Mouse (Mus musculus): Measurements from ENCODE around the gene Arhgap25. TPM values are rescaled to one million over a fixed set of nuclear protein-coding genes. Genes with fewer than 3 reads are reported as not detected.
"Not testable (repeated sequence)": the region's sequence is repeated elsewhere in the genome, so short reads cannot be mapped to it uniquely, and the experiment has no call there.

Arhgap25 gene
- total RNA-seq, 2 experiments from 2014 or later = 27.9 to 74.4 TPM

DNA sequence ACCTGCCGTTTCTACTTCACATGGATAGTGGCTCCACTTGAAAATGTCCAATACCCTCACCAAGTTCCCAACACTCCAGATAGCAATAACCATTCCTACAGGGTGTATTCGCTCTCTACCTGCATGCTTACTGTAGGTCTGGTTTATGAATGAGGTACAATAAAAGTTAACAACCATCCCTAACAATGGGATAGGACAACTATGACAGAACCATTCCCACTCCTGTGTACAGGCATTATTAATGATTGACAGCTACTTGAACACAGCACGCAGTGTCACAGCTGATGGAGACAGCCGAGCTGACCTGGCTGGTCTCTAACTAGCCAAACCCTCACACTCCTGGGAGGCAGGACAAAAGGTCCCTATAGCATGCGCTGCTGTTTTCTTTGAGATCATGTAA lies 4.6 kb upstream of the Arhgap25 start:
- ATAC-seq (ENCODE audit: poor library complexity, severe bottlenecking) = no peak

DNA sequence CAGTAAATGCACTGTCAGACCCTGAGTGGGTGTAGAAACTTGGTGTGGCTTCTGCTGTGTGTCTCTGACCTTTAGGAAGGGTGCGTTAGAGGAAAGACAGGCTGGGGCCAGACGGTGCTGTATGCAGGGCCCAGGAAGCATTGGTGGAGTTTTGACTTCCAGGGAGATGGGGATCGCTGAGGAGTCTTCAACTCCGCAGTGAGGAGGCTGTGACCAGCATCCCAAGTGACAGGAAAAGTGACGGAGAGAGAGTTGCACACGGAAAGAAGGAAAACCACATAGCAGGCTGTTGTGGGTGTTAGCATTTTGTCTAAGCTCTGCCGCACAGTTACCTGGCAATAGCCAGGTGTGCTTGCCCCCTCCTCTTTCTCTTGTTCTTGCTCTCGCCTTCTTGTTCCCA lies 3.2 kb upstream of the Arhgap25 start:
- ATAC-seq (ENCODE audit: poor library complexity, severe bottlenecking) = 0 out of 2 replicates have a peak, but pooled peaks have one; percentile 12

DNA sequence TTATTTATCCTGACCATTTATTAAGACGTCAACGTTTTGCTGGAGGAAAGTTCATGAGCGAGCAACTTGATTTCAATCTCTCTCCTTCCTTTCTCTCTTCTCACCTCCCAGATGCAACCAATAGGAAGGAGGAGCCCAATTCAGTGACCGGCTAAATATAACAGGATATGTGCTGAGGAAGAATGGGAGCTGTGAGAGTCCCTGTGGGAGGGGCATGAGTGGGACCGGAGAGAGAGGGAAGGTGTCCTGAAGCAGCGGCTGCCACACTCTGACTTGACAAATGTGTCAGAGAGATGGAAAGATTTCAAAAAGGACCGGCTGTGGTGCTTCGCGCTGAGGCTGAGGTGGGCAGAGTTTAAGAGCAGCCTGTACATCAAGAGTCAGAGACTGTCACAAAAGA lies 2.6 kb upstream of the Arhgap25 start:
- no peak for ATAC-seq (ENCODE audit: poor library complexity, severe bottlenecking)

DNA sequence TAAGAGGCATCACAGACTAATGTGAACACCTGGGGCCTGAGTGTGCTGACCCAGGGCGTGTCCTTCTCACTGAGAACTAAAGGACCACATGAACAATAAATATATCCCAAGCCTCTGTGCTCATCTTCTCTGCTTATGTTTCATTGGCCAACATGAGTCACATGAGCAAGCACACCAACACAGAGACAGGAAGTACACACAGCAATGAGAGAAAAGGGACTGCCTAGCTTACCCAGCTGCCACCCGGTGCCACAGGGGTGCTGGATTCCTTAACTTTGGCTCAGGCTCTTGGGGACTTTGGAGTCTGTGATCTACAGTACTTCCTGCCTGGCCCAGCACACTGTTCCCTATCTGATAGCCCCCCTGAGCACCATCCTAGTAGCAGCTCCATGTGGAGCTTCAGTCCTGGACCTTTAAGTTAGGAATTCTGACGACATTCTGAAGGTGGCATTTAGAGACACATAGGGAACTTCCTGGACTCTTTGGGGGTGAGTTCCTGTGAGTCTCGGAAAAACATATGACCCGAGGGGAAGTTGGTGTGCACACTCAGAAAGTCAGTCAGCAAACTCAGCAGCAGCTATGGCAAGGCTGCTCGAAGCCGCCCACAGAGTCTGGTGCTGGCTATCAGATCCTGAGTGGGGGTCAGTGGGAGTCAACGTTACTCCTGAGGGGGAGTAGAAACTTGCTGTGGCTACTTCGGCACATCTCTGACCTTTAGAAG lies 2.0 kb upstream of the Arhgap25 start:
- peak; percentile 56 for ATAC-seq (ENCODE audit: poor library complexity, severe bottlenecking)

DNA sequence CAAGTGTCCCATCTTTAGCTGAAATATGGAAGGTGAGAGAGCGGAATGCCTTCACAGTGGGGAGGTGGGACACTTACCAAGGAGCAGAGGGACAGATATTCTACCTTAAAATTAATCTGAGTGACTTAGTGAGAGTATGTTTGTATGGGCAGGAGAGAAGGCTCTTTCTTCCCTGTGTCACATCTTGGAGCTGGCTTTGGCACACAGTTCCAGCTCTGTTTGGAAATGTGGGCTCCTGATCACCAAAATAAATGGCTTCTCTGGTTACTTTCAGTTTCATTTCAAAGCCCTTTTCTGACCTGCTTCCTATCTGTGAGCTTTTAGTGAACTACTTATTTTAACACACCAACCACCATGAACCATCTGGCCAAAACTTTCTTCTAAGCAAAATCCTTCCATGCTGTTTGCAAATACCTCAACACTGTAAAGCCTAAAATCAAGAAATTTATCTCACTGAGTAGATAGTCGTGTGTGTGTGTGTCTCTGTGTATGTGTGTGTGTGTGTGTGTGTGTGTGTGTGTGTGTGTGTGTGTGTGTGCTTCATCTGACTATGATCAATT lies 1.5 kb downstream of the Arhgap25 start:
- no peak for ATAC-seq (ENCODE audit: poor library complexity, severe bottlenecking)

DNA sequence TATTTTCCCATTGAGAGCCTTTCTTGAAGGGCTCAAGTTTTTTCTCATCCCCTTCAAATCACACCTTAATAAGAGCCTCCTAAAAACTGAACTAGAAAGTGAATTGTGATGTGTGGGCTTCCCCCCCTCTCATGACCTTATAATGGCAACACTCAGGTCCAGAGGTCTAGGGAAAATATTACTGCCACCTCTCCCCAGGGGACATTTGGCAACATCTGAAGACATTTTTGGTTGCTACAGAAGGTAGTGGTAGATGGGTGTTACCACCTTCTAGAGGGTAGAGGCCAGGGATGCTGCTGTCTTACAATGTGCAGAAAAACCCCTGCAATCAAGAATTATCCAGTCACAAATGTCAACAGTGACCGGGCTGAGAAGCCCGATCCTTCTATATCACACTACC lies 2.7 kb downstream of the Arhgap25 start:
- no peak for ATAC-seq (ENCODE audit: poor library complexity, severe bottlenecking)

DNA sequence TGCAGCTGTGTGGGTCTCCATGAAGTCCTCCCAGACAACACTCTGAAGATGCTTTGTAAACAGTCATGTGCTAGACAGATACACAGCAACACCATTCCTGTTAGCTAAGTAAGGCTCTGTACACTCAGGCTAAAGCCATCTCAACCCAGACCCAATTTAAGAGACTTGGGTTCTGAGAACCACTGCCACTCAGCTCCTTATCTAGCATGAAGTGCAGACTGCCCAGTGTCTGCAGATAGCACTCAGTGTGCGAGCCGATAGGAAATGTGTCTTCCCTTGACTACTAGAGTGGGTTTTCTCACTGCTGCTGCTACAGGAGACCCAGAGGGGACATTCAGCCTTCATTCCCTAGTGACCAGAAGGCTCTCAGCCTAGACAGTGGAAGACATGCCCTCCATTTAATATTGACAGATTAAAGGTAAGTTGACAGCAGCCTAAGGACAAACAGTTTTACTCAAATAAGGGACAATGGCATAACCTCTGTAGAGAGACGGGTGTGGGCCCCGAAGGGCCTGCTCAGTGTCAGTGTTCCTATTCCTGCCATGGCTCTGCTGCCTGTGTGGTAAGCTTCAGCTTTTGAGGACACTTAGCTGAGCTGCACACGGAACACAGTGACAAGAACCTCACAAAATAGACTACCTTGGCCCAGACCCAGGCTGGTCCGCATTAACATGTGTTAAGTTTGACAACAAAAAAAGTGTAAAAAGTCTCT lies 5.1 kb downstream of the Arhgap25 start:
- no peak for ATAC-seq (ENCODE audit: poor library complexity, severe bottlenecking)

DNA sequence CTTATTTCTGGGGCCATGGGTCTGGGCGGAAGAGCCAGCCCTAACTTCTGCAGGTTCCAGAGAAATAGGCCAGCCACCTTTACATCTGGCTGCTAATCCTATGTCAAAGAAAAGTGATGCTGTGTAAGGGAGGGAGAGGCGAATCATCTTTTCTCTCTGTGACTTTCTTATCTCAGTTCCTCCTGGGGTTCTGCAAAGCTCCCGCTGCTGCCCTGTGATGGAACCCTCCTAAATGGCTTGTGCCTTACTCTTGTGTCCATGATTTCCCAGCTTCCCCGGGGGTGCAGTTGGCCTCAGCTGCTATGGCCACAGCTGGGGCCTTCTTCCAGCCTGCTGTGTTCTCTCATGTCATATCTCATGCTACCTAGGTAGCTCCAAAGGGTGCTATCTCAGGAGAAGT lies 5.7 kb downstream of the Arhgap25 start:
- ATAC-seq (ENCODE audit: poor library complexity, severe bottlenecking) = no peak

DNA sequence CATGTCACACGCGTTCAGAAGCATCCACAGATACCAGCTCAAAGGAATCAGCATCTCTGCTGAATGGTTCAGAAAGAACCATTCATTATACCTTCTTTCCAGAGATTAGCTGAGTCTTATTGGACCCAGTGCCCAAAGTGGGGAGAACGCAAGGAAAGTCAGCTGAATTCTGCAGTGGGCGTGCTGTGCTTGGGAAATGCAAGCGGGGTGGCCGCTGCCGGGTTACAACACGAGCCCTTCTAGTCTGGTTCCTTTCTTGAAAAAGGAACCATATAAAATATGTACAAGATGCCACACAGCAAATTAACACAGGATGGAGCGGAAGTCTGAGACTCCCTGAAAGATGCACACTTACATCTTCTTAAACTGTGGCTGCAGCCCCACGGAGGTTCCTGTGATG lies 7.9 kb downstream of the Arhgap25 start:
- ATAC-seq (ENCODE audit: poor library complexity, severe bottlenecking) = peak; percentile 61

DNA sequence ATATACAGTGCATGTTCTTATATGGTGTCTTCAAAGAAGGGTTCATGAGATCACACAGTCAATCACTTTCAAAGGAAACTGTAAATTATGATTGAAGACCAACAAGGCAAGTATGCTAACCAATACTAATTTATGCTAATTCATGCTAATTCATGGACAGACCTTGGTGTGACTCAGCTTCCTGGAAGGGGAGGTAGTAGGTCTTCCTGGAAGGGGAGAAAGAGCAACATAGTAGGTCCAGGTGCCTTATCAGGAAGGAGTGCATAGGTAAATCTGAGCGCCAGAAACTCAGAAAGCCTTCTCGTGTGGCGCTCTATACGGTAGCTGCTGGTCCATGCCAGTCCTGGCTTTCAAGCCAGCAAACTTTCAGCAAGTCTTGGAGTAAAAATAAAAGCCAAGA lies 8.8 kb downstream of the Arhgap25 start:
- no peak for ATAC-seq (ENCODE audit: poor library complexity, severe bottlenecking)

DNA sequence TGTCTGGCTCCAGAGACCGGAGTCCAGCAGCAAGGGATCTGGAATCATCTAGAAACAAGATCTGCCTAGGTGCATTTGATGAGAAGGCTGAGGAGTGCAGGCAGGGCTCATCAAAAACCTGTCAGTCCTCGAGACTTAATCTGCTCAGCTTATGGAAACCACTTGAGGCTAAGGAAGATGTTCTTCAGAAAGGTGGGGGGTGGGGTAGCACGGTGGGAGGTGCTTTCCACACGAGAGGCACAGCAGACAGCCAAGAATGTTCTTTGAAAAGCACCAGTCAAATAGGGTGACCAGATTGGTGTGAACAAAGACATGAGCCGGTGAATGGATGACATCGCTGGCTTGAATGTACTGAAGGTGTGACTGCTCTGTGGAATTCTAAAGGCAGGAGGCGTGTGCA lies 9.3 kb downstream of the Arhgap25 start:
- no peak for ATAC-seq (ENCODE audit: poor library complexity, severe bottlenecking)

DNA sequence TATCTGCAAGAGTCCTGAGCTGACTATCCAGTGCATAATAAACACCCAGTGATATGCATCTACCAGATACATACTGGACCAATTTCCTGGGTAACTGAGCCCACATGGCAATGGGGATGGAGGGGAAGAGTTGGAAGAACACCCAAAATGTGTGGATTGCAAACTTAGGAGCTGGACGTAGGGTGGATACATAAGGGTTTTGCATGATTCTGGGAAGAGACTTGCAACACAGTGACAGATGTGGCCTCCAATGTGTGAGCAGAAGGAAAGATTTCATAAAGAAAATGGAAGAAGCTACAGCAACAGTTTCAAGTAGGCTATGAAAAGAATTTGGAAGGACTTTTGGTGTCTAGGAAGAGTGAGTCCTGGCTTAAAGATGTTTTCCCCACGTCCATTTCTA lies 10.0 kb downstream of the Arhgap25 start:
- ATAC-seq (ENCODE audit: poor library complexity, severe bottlenecking) = no peak

DNA sequence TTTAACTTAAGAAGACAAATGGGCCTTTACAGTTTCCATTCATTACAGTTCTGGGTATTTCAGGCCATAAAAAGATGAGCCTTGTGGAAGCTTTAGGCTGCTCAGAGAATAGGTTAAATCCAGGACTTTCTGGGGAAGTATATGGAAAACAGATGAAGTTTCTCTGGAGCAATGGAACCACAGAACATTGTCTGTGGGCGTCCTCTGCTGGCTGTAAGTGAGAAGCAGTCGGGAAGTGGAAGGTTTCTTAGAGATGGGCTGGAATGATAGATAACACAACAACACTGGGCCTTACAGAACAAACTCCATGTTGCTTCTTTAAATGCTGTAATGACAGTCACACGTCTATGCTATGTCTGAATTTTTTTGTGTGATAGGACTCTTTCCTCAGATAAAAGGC lies 10.8 kb downstream of the Arhgap25 start:
- ATAC-seq (ENCODE audit: poor library complexity, severe bottlenecking) = no peak

DNA sequence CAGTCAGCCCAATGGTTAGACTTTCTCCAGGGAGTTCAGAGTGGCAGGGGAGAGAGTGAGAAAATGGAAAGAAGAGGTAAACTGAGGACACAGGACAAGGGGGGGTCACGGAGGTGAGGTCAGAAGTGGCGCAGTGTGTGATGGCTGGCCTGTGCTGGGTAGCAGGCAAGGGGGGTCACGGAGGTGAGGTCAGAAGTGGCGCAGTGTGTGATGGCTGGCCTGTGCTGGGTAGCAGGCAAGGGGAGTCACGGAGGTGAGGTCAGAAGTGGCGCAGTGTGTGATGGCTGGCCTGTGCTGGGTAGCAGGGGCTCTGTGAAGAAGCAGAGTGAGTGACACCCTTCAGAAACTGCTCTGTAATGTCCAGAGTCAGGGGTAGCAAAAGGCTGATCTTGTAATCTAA lies 11.4 kb downstream of the Arhgap25 start:
- not testable (repeated sequence) for ATAC-seq (ENCODE audit: poor library complexity, severe bottlenecking)

DNA sequence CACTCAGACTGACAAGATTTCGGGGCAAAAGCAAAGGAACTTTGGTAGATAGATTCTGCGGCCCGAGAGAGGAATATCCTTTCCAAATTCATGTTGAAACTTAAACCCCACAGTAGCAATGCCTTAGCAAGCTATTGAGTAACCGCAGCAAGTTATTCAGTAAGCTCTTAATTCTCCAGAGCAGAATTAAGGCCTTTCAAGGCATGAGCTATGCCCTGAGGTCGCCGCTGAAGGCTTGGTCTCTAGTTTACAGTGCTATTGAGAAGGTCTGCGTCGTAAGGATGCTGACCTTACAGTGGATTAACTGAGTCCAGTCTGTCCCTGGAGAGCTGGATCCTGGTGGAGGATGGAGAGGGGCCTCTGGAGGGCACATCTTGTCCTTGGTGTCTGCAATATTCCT lies 12.5 kb downstream of the Arhgap25 start:
- no peak for ATAC-seq (ENCODE audit: poor library complexity, severe bottlenecking)

DNA sequence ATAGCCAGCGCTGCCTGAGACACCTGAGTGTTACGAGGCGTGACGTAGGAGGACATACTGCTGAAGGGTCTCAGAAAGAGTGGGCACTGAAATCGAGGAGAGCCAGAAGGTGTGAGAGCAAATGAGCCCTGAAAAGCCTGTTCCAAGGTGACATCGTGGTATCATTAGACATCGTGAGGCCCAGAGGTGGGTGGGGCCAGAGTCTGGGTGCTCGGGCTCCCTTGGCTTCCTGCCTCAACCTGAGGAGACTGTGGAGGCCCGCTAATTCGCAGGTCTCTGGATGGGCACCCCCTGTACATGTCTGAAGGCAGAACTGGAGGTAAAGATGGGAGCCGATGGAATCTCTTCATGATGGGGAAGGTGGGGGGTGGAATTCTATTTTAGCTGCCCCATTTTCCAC lies 13.2 kb downstream of the Arhgap25 start:
- ATAC-seq (ENCODE audit: poor library complexity, severe bottlenecking) = no peak

DNA sequence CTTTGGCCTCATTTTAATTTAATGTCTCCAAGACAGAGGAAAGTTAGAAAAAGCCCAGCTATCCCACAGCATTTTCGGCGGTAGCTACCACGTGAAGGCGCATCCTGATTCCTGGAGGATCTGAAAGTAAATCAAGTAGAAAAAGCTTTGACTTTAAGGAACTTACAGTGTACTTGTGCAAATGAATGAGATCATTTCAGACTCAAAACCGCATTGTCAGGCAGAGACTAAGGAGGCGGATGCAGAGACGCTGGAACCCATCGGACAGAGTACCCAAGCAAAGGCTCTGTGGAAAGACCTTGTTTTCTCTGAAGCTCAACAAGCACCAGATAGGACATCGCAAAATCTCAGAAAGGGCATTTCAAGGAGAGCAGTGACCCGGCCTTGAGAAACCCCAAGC lies 14.4 kb downstream of the Arhgap25 start:
- ATAC-seq (ENCODE audit: poor library complexity, severe bottlenecking) = peak; percentile 56

DNA sequence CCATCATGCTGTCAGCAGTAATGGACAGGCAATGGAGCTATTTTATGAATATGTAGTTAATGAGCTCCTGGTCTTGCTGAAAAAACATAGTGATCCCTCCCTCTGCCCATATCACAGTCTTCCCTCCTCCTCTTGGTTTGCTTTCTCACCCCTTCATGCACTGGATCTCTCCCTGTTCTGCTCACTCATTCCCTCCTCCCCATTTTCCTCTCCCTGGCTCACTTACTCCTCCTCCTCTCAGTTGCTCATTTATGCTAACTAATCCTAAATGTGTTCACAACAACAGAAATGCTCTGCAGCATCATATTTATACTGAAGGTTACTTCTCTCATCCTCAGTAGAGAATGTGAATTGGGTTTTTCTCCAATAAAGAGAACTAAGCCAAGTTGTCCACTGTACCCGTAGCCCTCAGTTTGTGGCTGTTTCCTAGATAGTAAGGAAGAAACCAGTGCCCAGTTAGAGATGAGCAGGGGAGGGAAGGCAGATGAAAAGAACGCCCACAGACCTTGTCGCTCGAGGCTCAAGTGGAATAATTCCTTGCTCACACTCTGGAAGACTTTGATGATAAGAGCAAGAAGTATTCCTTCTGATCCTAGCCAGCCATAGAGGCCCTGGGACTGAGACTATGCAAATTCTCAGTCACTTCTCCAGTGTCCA lies 15.2 kb downstream of the Arhgap25 start:
- ATAC-seq (ENCODE audit: poor library complexity, severe bottlenecking) = no peak

DNA sequence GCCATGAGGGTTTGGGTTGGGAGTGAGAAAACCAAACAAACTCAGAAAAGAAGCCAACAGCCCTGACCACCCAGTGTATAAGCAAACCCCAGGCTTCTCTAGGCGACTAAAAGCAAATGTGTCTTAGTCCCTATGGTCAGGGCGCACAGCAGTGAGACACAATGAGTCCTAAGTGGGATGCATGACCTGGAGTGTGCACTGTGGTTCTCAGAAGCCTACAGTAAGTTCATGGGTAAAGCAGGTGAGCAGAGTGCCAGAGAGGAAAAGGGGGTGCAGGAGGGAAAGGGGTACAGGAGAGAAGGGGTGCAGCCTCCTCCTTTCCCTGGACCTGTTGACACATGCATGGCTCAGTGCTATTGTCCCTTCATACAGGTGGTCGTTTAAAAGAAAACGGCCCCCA lies 18.7 kb downstream of the Arhgap25 start:
- ATAC-seq (ENCODE audit: poor library complexity, severe bottlenecking) = no peak

DNA sequence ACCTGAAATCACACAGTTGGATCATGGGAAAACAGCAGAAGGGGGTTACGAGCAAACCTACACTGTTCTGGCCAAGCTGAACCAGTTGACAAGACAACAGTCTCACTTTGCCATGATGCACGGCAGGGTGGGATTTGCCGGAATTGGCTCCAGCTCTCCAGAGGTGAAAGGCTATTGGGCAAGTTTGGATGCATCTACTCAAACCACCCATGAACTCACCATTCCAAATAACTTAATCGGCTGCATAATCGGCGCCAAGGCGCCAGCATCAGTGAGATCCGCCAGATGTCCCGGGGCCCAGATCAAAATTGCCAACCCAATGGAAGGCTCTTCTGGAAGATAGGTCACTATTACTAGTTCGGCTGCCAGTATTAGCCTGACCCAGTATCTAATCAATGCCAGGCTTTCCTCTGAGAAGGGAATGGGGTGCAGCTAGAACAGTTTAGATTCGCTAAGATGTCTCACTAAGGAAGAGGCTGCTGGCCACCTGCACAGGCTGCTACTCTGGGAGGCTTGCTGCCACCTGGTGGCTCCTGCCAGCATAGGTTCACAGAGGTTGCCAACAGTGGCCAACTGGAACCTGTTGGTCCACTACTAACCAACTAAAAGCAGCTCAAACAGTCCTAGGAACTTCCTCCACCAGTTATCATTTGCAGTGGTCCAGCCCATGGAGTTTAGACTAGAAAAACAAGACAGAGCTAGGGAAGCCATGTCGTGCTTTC lies 19.9 kb downstream of the Arhgap25 start:
- ATAC-seq (ENCODE audit: poor library complexity, severe bottlenecking) = peak; percentile 94

DNA sequence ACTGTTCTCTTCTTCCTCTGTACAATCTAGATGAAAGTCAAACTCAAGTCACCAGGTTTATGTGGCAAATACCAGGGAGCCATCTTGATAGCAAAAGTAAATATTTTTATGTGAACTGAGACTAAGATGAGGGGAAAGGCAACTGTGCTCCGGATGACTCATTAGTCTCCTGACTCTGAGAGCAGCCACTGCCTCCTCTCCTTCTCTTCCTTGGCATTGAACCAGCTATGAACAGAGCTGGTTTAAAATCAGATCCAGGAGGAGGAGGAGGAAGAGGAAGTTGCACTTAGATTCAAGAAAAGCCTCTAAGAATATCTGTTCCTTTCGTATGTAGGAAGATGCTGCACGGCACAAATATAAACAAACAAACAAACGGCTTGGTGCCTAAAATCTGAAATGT lies 22.1 kb downstream of the Arhgap25 start:
- ATAC-seq (ENCODE audit: poor library complexity, severe bottlenecking) = no peak
